Mouse (Mus musculus) right cerebral cortex, postnatal 14 days (tissue): Measurements from ENCODE around the gene Atxn10.

ENCODE experiments used
- DNase-seq: peaks from one replicate; pipeline ENCODE4 v3.0.0; 2022

The Atxn10 gene

GRCm38 (mm10) chr15:85479919-85480318 lies 143.9 kb downstream of the Atxn10 start:
- no peak for DNase-seq

DNA sequence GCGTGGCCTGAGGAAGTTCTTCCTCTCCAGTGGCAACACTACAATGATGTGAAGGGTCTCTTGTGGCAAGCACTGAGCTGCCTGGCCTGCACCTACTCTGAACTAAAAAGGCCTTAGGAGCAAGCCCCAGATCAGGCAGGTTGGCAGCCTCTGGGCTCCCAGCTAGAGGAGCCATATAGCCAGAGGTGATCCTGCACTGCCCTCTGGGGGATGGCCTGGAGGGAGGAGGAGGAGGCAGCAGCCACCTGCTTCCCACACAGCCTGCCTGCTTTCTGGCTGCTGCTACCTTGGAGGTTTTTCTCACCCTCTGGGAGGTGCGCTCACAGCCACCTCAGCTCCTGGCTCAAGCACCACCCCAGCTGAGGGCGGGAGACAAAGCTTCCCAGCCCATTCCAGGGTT lies 144.6 kb downstream of the Atxn10 start:
- no peak for DNase-seq

DNA sequence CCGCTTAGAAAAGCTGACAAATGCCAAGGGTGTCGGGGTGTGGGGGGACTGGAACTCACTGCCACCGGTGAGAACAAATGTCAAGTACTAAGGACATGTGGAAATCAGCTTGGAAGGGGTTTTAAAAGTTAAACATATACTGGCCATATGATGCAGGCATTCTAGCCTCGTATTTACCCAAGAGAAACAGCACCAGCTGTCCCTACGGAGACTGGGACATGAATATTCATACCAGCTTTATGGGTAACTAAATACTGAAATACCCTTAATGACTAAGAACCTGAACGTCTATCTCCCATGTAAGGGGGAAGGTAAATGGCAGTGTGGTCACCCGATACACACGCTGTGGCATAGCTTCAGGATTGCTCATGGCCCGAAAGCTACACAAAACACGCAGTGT lies 152.9 kb downstream of the Atxn10 start:
- DNase-seq, result no peak

GRCm38 (mm10) chr15:85489751-85490150 lies 153.7 kb downstream of the Atxn10 start:
- no peak for DNase-seq

DNA sequence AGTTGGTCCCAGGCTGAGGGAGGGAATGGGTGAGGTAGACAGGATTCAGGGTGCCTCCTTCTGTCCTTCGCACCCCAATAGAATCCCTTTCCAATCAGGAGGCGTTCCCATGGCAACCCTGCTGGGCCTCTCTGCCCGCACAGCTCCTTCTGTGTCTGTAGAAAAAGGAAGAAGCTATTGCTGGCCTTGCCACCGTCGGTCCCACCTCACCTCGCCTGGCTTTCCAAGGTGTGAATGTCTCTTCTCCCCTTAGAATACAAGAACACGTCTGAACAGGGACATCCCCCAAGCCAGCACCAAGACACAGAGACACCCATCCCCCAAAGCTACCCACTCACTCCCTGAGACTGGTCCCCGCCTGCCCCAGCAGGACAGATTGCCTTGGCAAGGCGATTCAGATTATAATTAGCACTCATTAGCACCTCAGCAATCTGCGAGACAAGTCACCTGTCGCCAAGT lies 158.1 kb downstream of the Atxn10 start:
- peak; percentile 67 for DNase-seq

DNA sequence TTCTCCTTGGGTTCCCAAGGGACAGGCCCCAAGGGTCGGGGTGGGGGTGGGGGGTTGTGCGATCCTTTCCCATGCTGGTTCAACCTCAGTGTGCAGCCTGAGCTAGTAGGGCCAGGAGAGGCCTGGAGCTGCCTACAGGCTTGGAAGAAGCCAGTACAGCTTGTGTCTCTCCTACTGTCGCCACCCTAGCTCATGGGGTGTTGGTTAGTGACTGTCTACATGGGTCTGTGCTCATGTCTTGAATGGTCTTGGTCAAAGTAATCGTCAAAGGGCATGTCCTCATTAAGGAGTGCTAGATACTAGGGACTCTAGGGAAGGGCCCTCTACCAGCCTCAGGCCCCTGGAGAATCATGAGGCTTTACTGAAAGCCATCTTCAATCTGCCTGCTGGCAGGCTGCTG lies 161.5 kb downstream of the Atxn10 start:
- no peak for DNase-seq

DNA sequence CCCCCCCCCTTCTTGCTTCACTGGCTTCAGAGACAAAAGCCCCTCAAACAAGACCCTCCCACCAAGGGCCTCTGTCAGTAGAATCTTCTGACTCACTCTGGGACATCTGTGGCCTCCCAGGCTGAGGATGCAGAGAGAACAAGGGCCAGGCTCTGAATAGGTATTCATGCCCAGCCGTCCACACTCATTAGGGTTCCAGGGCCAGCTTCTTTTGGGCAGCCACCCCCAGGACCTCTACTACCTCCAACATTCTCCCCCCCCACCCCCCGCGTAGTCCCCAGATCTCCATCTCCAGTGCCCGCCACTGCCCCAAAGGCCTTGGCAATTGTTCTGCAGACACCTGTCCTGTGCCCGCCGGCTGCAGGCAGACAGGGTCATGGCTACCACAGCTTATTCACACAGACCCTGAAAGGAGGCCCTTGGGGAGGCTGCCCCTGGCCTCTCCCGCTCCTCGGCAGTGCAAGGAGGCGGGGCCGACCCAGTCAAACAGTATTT lies 162.0 kb downstream of the Atxn10 start:
- no peak for DNase-seq

GRCm38 (mm10) chr15:85500267-85500666 lies 164.2 kb downstream of the Atxn10 start:
- DNase-seq, result no peak

DNA sequence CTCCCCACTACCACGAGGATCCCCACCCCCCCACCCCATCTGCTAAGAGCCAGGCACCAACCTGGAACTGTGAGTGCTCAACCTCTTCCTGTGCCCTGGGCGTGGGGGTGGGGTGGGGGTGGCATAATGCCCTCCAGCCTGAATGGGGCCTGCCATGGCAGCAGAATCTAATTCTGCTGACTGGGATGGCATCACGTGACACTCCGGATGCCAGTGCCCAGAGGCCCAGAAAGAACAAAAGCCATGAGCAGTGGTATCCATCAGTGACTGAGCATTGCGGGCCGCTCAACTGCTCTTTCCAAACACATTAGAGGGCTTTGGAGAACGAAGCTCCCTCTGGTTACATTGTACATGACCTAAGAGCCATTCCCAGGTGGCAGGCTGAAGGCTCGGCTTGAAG lies 167.1 kb downstream of the Atxn10 start, which contains the start of gene 7530416G11Rik:
TSS of gene 7530416G11Rik (minus strand) at position 101 of the 400 bp plus-strand sequence.
- DNase-seq, result no peak

- peak; percentile 36 for DNase-seq
These were observed 169.3 kb downstream of the Atxn10 start for GRCm38 (mm10) chr15:85505118-85505925.

- DNase-seq, result no peak
These were observed 170.6 kb downstream of the Atxn10 start for GRCm38 (mm10) chr15:85506680-85507079.

GRCm38 (mm10) chr15:85507370-85508014 lies 171.4 kb downstream of the Atxn10 start:
- no peak for DNase-seq
